Mouse (Mus musculus): ENCODE data around the gene Tarbp2. TPM values are rescaled to one million over a fixed set of nuclear protein-coding genes. Genes with fewer than 3 reads are reported as not detected.
A peak's percentile ranks its signal among the peaks of the same experiment; 100 is the strongest.

Tarbp2 gene
- polyA plus RNA-seq (2012; rRNA removed) = 43.2 and 71.1 TPM in 2 replicates

- Histone ChIP-seq H3K4me1 (ENCODE audit: control insufficient read depth, insufficient read depth, insufficient read length, low read length) (peaks cover 9% of the 10 kb centered on the region), H3K4me3 (ENCODE audit: low read depth, low read length) (peak within 1 kb of the TSS; percentile 81), H3K36me3 (ENCODE audit: control insufficient read depth, insufficient read depth, low read length) (peaks cover 9% of the 10 kb centered on the region), H3K27me3 (ENCODE audit: control insufficient read depth, insufficient read depth, low read length) (no peaks in the 10 kb centered on the region), H3K27ac (ENCODE audit: insufficient read depth, low read depth, low read length) (peak within 1 kb of the TSS; percentile 97)
- TF ChIP-seq POLR2A (IDR thresholded peaks at IDR 0.05; ENCODE audit: low read depth, low read length) (peak; percentile 26; the same call in 1 of the 2 replicates), CTCF (IDR thresholded peaks at IDR 0.05; ENCODE audit: extremely low read depth, insufficient read length, insufficient replicate concordance, low read depth, low read length) (no peak)
- WGBS = under 1% methylated on average over 60 of the region's 60 CpGs
These were observed at the start of gene Tarbp2 for GRCm38 (mm10) chr15:102517976-102518858. Gene Tarbp2 (plus strand): TSS chr15:102518192.

GRCm38 (mm10) chr15:102468675-102469370 lies 49.2 kb upstream of the Tarbp2 start:
- Histone ChIP-seq H3K4me3 (ENCODE audit: low read depth, low read length) (no peak overlapping the region), H3K27me3 (ENCODE audit: control insufficient read depth, insufficient read depth, low read length) (no peaks in the 10 kb centered on the region), H3K36me3 (ENCODE audit: control insufficient read depth, insufficient read depth, low read length) (peaks cover 24% of the 10 kb centered on the region), H3K4me1 (ENCODE audit: control insufficient read depth, insufficient read depth, insufficient read length, low read length) (peaks cover 4% of the 10 kb centered on the region; the same call in 1 of the 2 replicates), H3K27ac (ENCODE audit: insufficient read depth, low read depth, low read length) (no peak overlapping the region)
- WGBS = 98% methylated on average over 9 of the region's 9 CpGs
- TF ChIP-seq CTCF (IDR thresholded peaks at IDR 0.05; ENCODE audit: extremely low read depth, insufficient read length, insufficient replicate concordance, low read depth, low read length) = no peak
- no peak for TF ChIP-seq POLR2A (IDR thresholded peaks at IDR 0.05; ENCODE audit: low read depth, low read length)

- Histone ChIP-seq H3K4me1 (ENCODE audit: control insufficient read depth, insufficient read depth, insufficient read length, low read length) (peaks cover 4% of the 10 kb centered on the region; the same call in 1 of the 2 replicates), H3K27ac (ENCODE audit: insufficient read depth, low read depth, low read length) (peak within 1 kb of the TSS; percentile 76), H3K4me3 (ENCODE audit: low read depth, low read length) (peak within 1 kb of the TSS; percentile 98), H3K36me3 (ENCODE audit: control insufficient read depth, insufficient read depth, low read length) (peaks cover 28% of the 10 kb centered on the region), H3K27me3 (ENCODE audit: control insufficient read depth, insufficient read depth, low read length) (no peaks in the 10 kb centered on the region)
- TF ChIP-seq CTCF (IDR thresholded peaks at IDR 0.05; ENCODE audit: extremely low read depth, insufficient read length, insufficient replicate concordance, low read depth, low read length) (peak; percentile 88; the same call in 1 of the 2 replicates), POLR2A (IDR thresholded peaks at IDR 0.05; ENCODE audit: low read depth, low read length) (peak; percentile 66; the same call in 1 of the 2 replicates)
- 1% methylated on average over 35 of the region's 40 CpGs for WGBS
These were observed 47.8 kb upstream of the Tarbp2 start, which contains the start of gene Pcbp2 for GRCm38 (mm10) chr15:102470183-102470604. Gene Pcbp2 (plus strand): TSS chr15:102470539.

GRCm38 (mm10) chr15:102470605-102471294 lies 47.2 kb upstream of the Tarbp2 start:
- no peak for TF ChIP-seq CTCF (IDR thresholded peaks at IDR 0.05; ENCODE audit: extremely low read depth, insufficient read length, insufficient replicate concordance, low read depth, low read length)
- no peak; the same call in 1 of the 2 replicates for TF ChIP-seq POLR2A (IDR thresholded peaks at IDR 0.05; ENCODE audit: low read depth, low read length)
- Histone ChIP-seq H3K4me1 (ENCODE audit: control insufficient read depth, insufficient read depth, insufficient read length, low read length) (peaks cover 4% of the 10 kb centered on the region; the same call in 1 of the 2 replicates), H3K27me3 (ENCODE audit: control insufficient read depth, insufficient read depth, low read length) (no peaks in the 10 kb centered on the region), H3K27ac (ENCODE audit: insufficient read depth, low read depth, low read length) (peak overlapping the region; percentile 76), H3K4me3 (ENCODE audit: low read depth, low read length) (peak overlapping the region; percentile 98), H3K36me3 (ENCODE audit: control insufficient read depth, insufficient read depth, low read length) (peaks cover 28% of the 10 kb centered on the region)
- 1% methylated on average over 42 of the region's 67 CpGs for WGBS

GRCm38 (mm10) chr15:102471295-102471645 lies 46.7 kb upstream of the Tarbp2 start:
- no peak overlapping the region; the same call in 1 of the 2 replicates for H3K27ac ChIP-seq (ENCODE audit: insufficient read depth, low read depth, low read length)
- peaks cover 33% of the 10 kb centered on the region for H3K36me3 ChIP-seq (ENCODE audit: control insufficient read depth, insufficient read depth, low read length)
- TF ChIP-seq POLR2A (IDR thresholded peaks at IDR 0.05; ENCODE audit: low read depth, low read length) (no peak), CTCF (IDR thresholded peaks at IDR 0.05; ENCODE audit: extremely low read depth, insufficient read length, insufficient replicate concordance, low read depth, low read length) (no peak)
- H3K4me3 ChIP-seq (ENCODE audit: low read depth, low read length) = peak overlapping the region; percentile 98
- peaks cover 4% of the 10 kb centered on the region; the same call in 1 of the 2 replicates for H3K4me1 ChIP-seq (ENCODE audit: control insufficient read depth, insufficient read depth, insufficient read length, low read length)
- WGBS = under 1% methylated on average over 10 of the region's 10 CpGs
- H3K27me3 ChIP-seq (ENCODE audit: control insufficient read depth, insufficient read depth, low read length) = no peaks in the 10 kb centered on the region

GRCm38 (mm10) chr15:102471727-102472126 lies 46.3 kb upstream of the Tarbp2 start:
- H3K4me1 ChIP-seq (ENCODE audit: control insufficient read depth, insufficient read depth, insufficient read length, low read length) = peaks cover 4% of the 10 kb centered on the region; the same call in 1 of the 2 replicates
- H3K36me3 ChIP-seq (ENCODE audit: control insufficient read depth, insufficient read depth, low read length) = peaks cover 36% of the 10 kb centered on the region
- H3K4me3 ChIP-seq (ENCODE audit: low read depth, low read length) = no peak overlapping the region
- TF ChIP-seq CTCF (IDR thresholded peaks at IDR 0.05; ENCODE audit: extremely low read depth, insufficient read length, insufficient replicate concordance, low read depth, low read length) (no peak), POLR2A (IDR thresholded peaks at IDR 0.05; ENCODE audit: low read depth, low read length) (no peak)
- no peak overlapping the region for H3K27ac ChIP-seq (ENCODE audit: insufficient read depth, low read depth, low read length)
- no peaks in the 10 kb centered on the region for H3K27me3 ChIP-seq (ENCODE audit: control insufficient read depth, insufficient read depth, low read length)

Data from small intestine, adult 2 months (tissue).